Mouse (Mus musculus): ENCODE results near the gene Ethe1. TPM values are rescaled to one million over a fixed set of nuclear protein-coding genes. Genes with fewer than 3 reads are reported as not detected.

The Ethe1 gene
- 14.2 and 16.4 TPM in 2 replicates for total RNA-seq (2017)

- peak in 1 of 2 experiments; percentile 16; a peak in 1 of 4 replicates for ATAC-seq (replicated peaks in 1 of 2; ENCODE audit: insufficient read depth in 1 of 2, low FRiP score in 2 of 2, low TSS enrichment in 1 of 2, low read depth in 1 of 2, poor library complexity in 2 of 2, severe bottlenecking in 2 of 2)
Observed at GRCm38 (mm10) chr7:24587330-24588105, at the start of gene Ethe1, which contains the start of gene Zfp575. Gene Ethe1, plus strand, starts transcription at chr7:24587543. Gene Zfp575, minus strand, starts transcription at chr7:24587641.

DNA sequence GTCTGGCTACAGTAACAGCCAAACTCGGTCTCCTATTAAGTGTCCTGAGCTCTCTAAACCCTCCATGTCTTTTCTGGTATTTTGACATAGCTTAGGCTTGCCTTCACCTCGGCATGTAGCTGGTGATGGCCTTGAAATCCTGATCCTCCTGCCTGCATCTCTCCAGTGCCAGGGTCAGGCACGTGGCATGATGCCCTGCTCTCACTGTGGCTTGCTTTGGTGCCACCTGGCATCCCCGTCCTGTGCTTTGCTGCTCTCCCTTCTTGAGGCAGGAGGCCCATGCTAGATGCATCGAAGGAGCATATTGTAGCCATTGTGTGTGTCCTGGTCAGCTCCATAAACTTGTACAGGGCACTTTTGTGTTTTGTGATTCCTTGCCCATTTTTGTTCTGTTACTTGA is 49.8 kb upstream of the Ethe1 start:
- ATAC-seq (replicated peaks in 1 of 2; ENCODE audit: insufficient read depth in 1 of 2, low FRiP score in 2 of 2, low TSS enrichment in 1 of 2, low read depth in 1 of 2, poor library complexity in 2 of 2, severe bottlenecking in 2 of 2): no peak

GRCm38 (mm10) chr7:24538154-24538553 is 49.2 kb upstream of the Ethe1 start:
- ATAC-seq (replicated peaks in 1 of 2; ENCODE audit: insufficient read depth in 1 of 2, low FRiP score in 2 of 2, low TSS enrichment in 1 of 2, low read depth in 1 of 2, poor library complexity in 2 of 2, severe bottlenecking in 2 of 2): no peak

DNA sequence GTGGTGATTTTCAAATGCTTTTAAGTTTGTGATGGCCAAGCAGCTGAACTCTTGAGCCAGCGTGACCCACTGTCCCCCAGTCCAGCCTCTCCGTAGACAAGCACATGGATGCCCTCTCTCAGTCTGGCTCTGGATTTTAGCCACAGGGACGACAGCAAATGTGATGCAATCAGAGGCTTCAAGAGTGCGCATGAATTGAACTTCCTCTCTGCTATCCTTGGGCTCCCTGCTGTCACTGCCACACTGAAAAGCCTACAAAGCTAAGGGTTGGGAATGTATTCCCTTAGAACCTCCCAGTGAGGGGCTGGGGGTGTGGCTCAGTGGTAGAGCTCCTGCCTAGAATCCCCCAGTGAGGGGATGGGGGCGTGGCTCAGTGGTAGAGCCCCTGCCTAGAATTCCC is 48.6 kb upstream of the Ethe1 start:
- ATAC-seq (replicated peaks in 1 of 2; ENCODE audit: insufficient read depth in 1 of 2, low FRiP score in 2 of 2, low TSS enrichment in 1 of 2, low read depth in 1 of 2, poor library complexity in 2 of 2, severe bottlenecking in 2 of 2): no peak

- no peak for ATAC-seq (replicated peaks in 1 of 2; ENCODE audit: insufficient read depth in 1 of 2, low FRiP score in 2 of 2, low TSS enrichment in 1 of 2, low read depth in 1 of 2, poor library complexity in 2 of 2, severe bottlenecking in 2 of 2)
Observed at GRCm38 (mm10) chr7:24539686-24540085, 47.7 kb upstream of the Ethe1 start.

DNA sequence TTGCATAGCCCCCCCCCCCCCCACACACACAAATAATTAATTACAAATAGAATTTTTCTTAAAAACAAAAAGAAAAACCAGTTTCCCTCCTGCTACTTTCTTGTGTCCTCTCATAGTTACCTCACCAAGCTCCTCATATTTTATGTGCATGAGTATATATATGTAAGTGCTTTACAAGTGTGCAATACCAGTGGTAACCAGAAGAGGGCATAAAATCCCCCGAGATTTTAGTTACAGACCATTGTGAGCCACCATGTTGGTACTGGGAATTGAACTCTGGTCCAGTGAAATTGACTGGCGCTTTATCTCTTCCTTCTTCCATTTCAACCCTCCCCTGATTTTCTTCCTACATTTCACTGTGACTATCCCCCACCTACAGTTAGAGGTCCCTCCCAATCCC is 42.8 kb upstream of the Ethe1 start:
- no peak for ATAC-seq (replicated peaks in 1 of 2; ENCODE audit: insufficient read depth in 1 of 2, low FRiP score in 2 of 2, low TSS enrichment in 1 of 2, low read depth in 1 of 2, poor library complexity in 2 of 2, severe bottlenecking in 2 of 2)

DNA sequence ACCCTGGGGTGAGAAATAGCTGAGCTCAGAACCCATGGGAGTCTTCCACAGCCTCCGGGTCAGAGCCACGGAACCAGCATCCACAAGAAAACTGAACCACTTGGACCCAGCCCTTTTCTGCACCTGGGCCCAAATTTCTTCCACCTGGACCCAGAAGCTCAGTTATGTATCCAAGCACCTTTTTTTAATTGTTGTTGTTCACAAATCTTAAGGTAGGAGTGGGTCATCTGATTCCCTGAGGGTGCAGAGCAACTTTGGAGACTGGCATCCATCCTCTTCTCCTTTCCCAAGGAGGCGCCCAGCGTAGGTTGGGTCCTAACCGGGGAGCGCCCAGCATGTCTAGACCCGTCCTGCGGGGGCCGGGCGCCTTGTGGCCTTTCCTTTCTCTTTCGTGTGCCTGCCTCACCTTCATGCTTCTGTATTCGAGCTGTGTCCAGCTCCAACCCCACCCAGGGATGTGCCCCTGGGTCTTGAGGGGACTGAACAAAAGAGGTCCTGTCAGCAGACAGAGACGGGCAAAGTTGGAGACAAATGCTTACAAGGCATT is 41.2 kb upstream of the Ethe1 start, which contains the start of the genes Pinlyp and Xrcc1:
TSS of gene Pinlyp (minus strand) at position 51 of the 547 bp plus-strand sequence.
TSS of gene Xrcc1 (plus strand) at position 222 of the 547 bp plus-strand sequence.
- no peak; a peak in 1 of 4 replicates for ATAC-seq (replicated peaks in 1 of 2; ENCODE audit: insufficient read depth in 1 of 2, low FRiP score in 2 of 2, low TSS enrichment in 1 of 2, low read depth in 1 of 2, poor library complexity in 2 of 2, severe bottlenecking in 2 of 2)

DNA sequence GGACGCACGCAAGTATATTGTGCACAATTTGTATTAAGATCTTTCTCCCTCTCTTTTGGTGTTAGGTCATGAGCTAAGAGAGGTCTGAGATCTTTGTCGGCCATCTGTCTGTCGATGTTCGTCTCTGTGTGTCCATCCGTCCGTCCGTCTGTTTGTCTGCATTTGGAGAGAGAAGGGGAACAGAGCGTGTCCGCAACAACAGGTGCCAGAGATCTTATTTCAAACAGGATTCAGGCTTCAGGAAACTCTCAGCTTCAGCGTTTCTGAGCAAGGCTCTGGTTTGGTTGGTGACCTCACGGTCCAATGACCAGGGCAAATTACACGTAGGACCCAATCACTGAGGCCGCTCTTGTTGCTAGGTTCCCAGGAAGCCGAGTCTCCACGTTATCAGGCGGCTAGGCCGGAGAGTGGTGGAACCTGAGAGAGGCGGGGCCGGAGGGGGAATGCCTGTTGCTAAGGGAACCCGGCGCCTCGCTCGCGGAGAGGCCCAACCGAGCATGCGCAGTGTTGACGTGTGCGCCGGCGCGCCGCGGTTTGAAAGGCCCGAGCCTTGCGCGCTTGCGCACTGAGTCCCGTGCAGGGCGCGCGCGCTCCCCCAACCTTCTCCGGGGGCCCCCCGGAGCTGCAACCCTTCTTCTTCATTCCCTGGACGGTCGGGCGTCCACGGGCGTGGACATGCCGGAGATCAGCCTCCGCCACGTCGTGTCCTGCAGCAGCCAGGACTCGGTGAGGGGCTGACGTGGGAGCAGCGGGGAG is 40.5 kb upstream of the Ethe1 start:
- ATAC-seq (replicated peaks in 1 of 2; ENCODE audit: insufficient read depth in 1 of 2, low FRiP score in 2 of 2, low TSS enrichment in 1 of 2, low read depth in 1 of 2, poor library complexity in 2 of 2, severe bottlenecking in 2 of 2): peak; percentile 99 to 100

DNA sequence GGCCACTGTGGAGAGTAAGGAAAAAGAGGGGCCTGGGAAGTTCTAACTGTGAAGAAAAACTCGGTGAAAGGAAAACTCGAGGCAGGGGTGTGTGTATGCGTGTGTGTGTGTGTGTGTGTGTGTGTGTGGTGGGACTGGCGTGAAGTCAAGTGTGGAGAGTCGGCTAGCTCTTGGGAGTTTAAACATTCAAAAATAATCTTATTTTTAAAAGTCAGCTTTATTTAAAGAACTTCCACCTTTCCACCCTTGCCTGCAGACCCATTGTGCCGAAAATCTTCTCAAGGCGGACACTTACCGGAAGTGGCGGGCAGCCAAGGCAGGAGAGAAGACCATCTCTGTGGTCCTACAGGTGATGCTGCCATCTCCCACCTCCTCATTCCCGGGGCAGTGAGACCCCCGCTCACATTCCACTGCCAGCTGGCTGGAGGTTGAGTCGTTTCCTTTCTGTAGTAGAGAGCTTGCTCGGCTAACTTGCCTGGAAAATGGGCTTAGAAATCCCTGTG is 39.8 kb upstream of the Ethe1 start:
- no peak for ATAC-seq (replicated peaks in 1 of 2; ENCODE audit: insufficient read depth in 1 of 2, low FRiP score in 2 of 2, low TSS enrichment in 1 of 2, low read depth in 1 of 2, poor library complexity in 2 of 2, severe bottlenecking in 2 of 2)

DNA sequence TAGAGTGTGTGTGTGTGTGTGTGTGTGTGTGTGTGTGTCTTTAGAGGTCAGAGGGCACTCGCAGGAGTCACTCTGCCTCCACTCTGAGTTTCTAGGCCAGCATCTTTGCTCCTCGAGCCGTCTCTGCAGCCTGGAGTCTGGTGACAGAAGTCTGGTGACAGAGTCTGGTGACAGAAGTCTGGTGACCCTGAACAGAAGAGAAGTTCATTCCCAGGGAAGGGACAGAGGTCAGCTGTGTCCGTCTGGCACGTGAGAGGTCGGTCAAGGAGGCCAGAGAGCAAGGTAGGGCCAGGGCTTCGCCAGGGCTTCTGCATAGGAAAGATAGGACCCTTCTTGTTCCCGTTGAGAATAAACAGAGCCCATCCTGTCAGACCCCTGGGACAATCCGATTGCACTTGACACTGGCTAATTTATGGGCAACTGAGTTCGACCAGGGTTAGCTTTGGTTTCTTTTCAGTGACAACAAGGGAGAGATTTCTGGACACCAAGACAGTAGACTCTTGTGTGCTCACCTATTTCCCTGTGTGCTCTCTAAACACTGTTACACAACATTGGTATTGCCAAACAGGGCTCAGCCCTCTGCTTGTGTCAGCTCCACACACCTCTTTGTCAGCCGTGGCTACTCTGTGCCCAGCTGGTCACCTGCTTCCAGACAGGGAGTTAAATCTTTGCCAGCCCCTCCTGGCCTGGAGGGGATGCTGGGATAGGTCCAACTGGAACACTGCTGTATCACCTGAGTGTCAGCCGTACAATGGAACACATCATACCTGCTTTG is 35.2 kb upstream of the Ethe1 start:
- peak in 1 of 2 experiments; percentile 32; a peak in 1 of 4 replicates for ATAC-seq (replicated peaks in 1 of 2; ENCODE audit: insufficient read depth in 1 of 2, low FRiP score in 2 of 2, low TSS enrichment in 1 of 2, low read depth in 1 of 2, poor library complexity in 2 of 2, severe bottlenecking in 2 of 2)

DNA sequence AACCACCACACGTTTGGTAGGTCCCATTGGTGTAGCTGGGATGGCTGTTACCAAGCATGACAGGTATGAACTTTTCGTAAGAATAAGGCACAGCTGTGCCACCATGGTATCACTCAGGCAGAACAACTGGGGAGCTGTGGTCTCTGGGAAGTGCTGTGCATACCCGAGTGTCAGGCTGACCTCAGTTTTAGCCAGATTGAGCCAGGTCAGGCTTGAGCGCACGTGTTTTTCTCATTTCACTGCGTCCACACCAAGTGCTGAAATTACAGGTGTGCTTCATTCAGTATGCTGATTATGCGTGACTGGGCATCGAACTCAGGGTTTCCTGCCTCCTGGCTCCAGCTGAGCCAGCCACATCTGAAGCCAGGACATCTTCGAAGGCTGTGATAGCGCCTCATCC is 31.6 kb upstream of the Ethe1 start:
- ATAC-seq (replicated peaks in 1 of 2; ENCODE audit: insufficient read depth in 1 of 2, low FRiP score in 2 of 2, low TSS enrichment in 1 of 2, low read depth in 1 of 2, poor library complexity in 2 of 2, severe bottlenecking in 2 of 2): no peak

DNA sequence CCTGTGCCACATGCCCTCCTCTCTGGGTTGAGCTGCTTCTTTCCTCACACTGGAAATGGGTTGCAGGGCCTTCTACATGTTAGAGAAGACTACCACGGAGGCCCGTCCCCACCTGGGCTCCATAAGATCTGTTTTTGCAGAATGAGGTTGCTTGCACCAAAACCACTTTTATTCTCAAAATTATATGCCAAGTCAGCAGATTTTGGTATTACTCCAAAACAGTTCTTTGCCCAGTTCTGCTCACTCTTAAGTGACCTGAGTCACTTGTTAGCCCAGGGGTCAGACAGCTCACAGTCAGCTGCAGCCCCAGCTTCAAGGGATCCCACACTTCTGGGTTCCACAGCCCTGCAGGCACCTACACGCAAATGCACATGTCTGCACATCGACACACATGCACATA is 25.9 kb upstream of the Ethe1 start:
- no peak for ATAC-seq (replicated peaks in 1 of 2; ENCODE audit: insufficient read depth in 1 of 2, low FRiP score in 2 of 2, low TSS enrichment in 1 of 2, low read depth in 1 of 2, poor library complexity in 2 of 2, severe bottlenecking in 2 of 2)

DNA sequence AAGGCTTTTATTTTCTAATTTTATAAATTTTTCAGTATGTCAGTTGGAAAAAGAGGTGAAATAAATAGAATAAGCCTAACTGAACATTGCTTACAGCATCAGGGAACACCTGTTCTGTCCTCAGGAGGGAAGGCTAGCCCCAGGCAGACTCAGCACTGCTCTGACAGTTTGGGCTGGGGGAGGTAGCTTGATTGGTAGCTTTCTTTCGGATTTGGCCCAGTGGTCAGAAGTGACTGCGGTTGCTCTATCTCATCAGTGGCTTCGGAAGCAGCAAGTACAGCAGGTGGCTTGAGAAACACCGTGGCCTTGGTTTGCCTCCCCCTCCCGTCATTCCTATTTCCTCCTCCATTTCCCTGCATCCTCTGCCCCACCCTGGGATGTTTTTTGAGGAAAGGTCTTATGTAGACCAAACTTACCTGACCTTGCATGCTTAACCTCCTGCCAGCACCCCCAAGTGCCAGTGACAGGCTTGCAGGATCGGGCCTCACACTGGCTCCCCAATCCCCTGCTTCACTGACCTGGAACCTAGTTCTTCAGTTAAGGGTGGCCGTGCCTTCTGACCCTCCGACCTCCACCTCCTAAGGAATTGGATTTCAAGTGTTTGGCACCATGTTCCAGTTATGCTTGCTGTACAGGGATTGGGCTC is 24.0 kb upstream of the Ethe1 start:
- no peak for ATAC-seq (replicated peaks in 1 of 2; ENCODE audit: insufficient read depth in 1 of 2, low FRiP score in 2 of 2, low TSS enrichment in 1 of 2, low read depth in 1 of 2, poor library complexity in 2 of 2, severe bottlenecking in 2 of 2)

- ATAC-seq (replicated peaks in 1 of 2; ENCODE audit: insufficient read depth in 1 of 2, low FRiP score in 2 of 2, low TSS enrichment in 1 of 2, low read depth in 1 of 2, poor library complexity in 2 of 2, severe bottlenecking in 2 of 2): no peak
Observed at GRCm38 (mm10) chr7:24563837-24564206, 23.5 kb upstream of the Ethe1 start.

- peak; percentile 87 to 91 for ATAC-seq (replicated peaks in 1 of 2; ENCODE audit: insufficient read depth in 1 of 2, low FRiP score in 2 of 2, low TSS enrichment in 1 of 2, low read depth in 1 of 2, poor library complexity in 2 of 2, severe bottlenecking in 2 of 2)
Observed at GRCm38 (mm10) chr7:24564607-24565265, 22.6 kb upstream of the Ethe1 start.

DNA sequence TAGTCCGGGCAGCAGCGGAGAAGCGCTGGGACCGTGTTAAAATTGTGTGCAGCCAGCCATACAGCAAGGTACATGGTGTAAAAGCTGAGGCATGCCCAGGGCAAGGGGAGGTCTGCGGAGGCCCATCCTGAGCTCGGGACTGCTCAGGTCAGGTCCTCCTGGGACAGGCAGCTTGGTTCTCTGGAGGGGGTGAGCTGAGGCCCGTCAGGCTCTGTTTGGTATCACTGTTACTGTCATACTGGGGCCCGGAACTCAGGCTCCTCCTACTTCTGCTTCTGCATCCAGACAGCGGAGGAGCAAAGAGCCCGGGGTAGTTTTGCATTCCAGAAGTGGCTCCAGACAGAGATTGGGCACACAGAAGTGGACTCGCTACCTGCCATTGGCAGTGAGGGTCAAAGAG is 21.7 kb upstream of the Ethe1 start:
- no peak for ATAC-seq (replicated peaks in 1 of 2; ENCODE audit: insufficient read depth in 1 of 2, low FRiP score in 2 of 2, low TSS enrichment in 1 of 2, low read depth in 1 of 2, poor library complexity in 2 of 2, severe bottlenecking in 2 of 2)
